Mouse (Mus musculus): ENCODE measurements around the gene 4930402H24Rik.

Gene 4930402H24Rik

GRCm38 (mm10) chr2:130905751-130906583 is at the start of gene 4930402H24Rik, which contains the start of gene Atrn:
Gene 4930402H24Rik (minus strand): TSS chr2:130906406.
Gene Atrn (plus strand): TSS chr2:130906495.
- peak; percentile 61 to 77 for DNase-seq (ENCODE audit: low read depth in 1 of 2, low spot score in 2 of 2)

- DNase-seq (ENCODE audit: low read depth in 1 of 2, low spot score in 2 of 2), result peak; percentile 37 to 57
Observed at GRCm38 (mm10) chr2:130950548-130950947, 44.3 kb upstream of the 4930402H24Rik start.

DNA sequence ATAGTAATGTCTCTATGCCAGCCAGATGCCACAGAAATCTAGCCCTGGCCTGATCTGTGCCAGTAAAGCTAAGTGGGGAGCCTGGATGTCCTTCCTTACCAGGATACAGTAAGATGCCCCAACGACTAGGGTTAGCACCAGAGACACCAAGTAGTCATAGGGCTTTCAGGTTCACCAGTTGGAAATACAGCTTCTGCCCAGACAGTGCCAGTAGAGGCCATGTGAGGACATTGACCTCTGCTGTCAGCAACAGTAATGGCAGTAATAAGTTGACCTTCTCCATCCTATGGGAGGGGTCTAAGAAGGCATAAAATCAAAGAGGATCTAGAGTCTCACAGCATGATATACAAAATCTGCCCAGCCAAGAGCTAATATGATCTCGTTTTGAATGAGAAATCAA is 43.6 kb upstream of the 4930402H24Rik start:
- DNase-seq (ENCODE audit: low read depth in 1 of 2, low spot score in 2 of 2), result no peak

GRCm38 (mm10) chr2:130932865-130933264 is 26.7 kb upstream of the 4930402H24Rik start:
- peak in 1 of 2 experiments; percentile 24 for DNase-seq (ENCODE audit: low read depth in 1 of 2, low spot score in 2 of 2)

DNA sequence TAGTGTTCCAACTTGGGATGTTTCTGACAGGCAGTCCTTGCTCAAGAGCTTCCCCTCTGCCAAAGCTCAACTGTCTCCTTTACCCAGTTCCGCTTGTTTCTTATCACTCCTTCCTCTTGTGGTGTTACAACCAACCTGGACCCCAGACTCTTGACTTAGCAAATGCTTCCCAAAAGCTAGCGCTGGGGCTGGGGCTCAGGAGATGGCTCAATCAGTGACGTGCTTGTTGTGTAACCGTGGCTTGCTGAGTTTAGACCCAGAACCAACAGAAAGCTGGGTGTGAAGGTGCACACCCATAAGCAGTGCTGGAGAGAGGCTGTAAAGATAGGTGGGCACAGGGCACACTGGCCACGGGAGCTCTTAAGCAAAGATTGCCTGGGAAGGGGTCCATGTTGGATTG is 23.8 kb upstream of the 4930402H24Rik start:
- DNase-seq (ENCODE audit: low read depth in 1 of 2, low spot score in 2 of 2), result peak; percentile 8 to 48

- no peak for DNase-seq (ENCODE audit: low read depth in 1 of 2, low spot score in 2 of 2)
Observed at GRCm38 (mm10) chr2:130928530-130928929, 22.3 kb upstream of the 4930402H24Rik start.

GRCm38 (mm10) chr2:130928031-130928430 is 21.8 kb upstream of the 4930402H24Rik start:
- DNase-seq (ENCODE audit: low read depth in 1 of 2, low spot score in 2 of 2), result no peak

- no peak for DNase-seq (ENCODE audit: low read depth in 1 of 2, low spot score in 2 of 2)
Observed at GRCm38 (mm10) chr2:130924950-130925349, 18.7 kb upstream of the 4930402H24Rik start.

GRCm38 (mm10) chr2:130919062-130919593 is 12.9 kb upstream of the 4930402H24Rik start:
- DNase-seq (ENCODE audit: low read depth in 1 of 2, low spot score in 2 of 2), result no peak

DNA sequence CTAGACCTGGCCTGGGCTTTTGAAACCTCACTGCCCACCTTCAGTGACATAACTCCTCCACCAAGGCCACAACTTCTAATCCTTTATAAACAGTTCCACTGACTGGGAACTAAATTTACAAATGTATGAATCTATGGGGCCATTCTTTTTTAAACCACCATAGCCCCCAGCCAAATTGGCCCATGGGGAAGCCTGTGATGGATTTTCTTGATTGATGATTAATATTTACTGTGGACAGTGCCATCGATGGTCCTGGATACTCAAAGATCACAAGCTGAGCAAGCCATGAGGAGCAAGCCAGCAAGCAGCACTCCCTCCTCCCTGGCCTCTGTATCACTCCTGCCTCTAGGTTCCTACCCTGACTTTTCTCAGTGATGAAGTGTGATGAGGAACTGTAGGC is 11.5 kb upstream of the 4930402H24Rik start:
- DNase-seq (ENCODE audit: low read depth in 1 of 2, low spot score in 2 of 2), result no peak

DNA sequence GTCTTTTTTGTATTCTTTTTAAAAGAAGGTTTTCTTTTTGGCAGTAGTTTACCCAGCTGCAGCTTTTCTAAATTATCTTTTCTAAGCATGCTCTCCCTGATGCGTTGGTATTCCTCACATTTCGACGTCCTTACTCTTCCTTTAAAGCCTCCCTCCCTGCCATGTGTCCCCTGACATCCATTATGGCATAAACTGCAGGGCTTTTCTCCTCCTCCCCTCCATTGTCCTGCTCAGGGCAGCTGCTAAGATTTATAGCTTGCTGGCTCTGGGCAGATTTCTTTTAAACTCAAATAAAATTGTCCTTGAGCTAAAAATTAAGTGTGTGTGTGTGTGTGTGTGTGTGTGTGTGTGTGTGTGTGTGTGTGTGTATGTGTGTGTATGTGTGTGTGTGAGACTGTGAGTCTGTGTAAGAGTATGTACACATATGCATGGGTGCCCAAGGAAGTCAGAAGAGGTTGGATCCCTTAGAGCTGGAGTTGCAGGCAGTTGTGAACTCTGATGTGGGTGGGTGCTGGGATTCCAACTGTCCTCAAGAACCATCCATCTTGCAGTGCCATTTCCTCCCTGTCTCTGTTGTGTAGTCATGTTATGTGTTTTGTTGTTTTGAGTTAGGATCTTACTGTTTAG is 10.4 kb upstream of the 4930402H24Rik start:
- no peak for DNase-seq (ENCODE audit: low read depth in 1 of 2, low spot score in 2 of 2)

DNA sequence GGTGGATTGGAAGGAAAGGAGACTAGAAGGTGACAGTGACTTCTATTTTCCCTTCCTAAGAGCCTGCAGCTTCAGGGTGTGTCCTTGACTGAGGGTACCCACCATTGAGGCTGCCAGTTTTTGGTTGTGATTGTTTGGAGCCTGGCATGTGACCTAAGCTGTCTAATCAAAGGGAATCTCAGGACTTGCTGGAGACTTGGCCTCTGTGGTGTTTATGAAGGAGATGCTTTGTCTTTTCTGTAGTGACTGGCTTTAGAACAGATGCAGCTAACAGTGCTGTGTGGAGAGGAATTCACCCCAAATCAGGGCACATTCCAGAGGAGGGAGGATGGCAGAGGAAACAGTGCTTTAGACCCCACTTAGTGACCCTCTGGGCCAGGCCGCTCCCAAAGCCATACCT is 8.7 kb upstream of the 4930402H24Rik start:
- DNase-seq (ENCODE audit: low read depth in 1 of 2, low spot score in 2 of 2), result no peak

DNA sequence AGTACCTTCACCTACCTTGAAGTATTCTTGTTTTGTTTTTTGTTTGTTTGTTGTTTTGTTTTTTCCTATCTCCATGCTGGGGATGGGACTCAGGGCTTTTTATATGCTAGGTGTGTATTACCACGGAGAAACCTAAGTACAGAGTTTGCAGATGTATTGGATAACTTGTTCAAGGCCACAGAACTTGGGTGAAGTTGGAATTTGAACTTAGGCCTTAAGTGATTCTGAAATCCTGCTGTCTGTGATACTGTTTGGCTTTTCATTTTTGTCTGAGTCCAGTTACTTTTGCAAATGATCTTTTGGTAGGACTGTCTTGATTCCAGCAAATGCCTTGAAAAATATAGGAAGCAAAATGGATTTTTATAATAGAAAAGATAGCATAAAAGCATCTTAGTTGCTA is 5.5 kb upstream of the 4930402H24Rik start:
- no peak for DNase-seq (ENCODE audit: low read depth in 1 of 2, low spot score in 2 of 2)

DNA sequence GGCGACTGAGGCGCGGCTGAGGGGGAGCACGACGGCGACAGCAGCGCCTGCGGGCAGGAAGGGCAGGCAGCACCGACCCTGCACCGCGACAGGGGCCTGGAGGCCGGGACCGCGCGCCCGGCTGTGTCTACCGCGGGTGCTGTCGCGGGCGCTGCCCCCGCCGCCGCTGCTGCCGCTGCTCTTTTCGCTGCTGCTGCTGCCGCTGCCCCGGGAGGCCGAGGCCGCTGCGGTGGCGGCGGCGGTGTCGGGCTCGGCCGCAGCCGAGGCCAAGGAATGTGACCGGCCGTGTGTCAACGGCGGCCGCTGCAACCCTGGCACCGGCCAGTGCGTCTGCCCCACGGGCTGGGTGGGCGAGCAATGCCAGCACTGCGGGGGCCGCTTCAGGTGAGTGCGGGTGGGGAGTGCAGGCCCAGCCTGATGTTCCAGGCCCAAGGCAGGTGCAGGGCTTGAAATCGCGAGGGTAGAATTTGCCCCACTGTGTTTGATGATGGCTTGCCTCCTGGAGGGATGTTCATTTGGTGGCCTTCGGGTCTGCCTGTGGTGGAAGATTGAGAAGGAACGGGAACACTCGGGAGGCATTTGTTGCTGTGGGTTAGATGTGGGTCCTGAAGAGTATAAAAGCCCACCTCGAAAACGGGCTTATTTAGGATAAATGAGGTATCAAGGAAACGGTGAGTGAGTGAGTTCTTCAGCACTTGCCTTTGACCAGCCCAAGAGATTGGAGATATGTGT is 544 bp upstream of the 4930402H24Rik start:
- no peak for DNase-seq (ENCODE audit: low read depth in 1 of 2, low spot score in 2 of 2)

- no peak for DNase-seq (ENCODE audit: low read depth in 1 of 2, low spot score in 2 of 2)
Observed at GRCm38 (mm10) chr2:130898783-130899182, 7.4 kb downstream of the 4930402H24Rik start.

DNA sequence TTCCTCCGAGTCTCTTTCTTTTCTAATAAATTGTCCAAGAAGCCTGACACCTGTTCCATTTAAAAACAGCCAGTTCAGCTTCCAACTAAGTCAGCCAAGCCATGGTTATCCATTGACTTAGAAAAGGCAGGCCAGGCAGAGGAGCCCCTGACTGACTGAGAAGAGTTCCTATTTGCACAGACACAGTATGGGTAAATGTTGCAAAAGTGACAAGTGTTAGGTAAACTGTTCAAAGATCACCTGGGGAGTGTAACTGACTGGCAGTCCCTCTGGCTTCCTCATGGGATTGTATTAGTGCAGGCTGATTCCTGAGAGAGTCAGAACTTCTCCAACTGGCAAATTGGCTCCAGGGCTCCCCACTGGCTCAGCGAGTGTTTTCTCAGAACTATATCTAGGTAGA is 8.3 kb downstream of the 4930402H24Rik start:
- DNase-seq (ENCODE audit: low read depth in 1 of 2, low spot score in 2 of 2), result no peak

- no peak for DNase-seq (ENCODE audit: low read depth in 1 of 2, low spot score in 2 of 2)
Observed at GRCm38 (mm10) chr2:130896944-130897343, 9.3 kb downstream of the 4930402H24Rik start.

DNA sequence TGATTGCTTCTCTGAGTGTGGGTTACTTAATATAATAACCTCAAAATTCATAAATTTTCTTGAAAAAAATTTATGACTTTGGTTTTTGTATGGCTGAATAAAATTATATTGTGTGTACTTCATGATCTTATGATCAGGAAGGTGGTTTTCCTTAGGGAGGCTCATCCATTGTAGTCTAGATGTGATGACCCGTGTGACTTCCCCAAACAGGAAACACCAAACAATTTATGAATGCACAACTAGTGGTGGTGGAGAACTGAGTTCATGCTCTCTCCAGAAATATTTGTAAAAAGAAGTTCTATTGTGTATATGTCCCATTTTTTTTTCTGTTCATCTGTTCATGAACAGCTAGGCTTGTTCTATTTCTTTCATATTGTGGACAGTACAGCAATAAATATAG is 18.8 kb downstream of the 4930402H24Rik start:
- no peak for DNase-seq (ENCODE audit: low read depth in 1 of 2, low spot score in 2 of 2)

DNA sequence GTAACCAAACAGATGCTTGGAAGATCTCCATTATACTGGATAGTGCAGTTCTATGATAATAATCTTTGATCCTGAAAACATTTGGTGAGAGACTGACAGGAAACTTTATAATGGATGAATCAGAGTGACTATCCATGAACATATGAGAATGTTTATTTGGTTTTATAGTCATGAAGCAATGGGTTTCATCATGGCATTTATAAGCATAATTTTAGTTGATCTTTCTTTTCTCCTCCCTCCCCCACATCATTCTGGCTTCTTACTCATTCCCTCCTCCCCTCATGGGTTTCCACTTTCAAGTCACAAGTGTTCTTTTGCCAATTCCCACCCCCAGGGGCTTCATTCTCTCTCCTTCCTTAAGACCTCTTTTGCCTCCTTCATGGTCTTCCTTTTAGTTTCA is 19.2 kb downstream of the 4930402H24Rik start:
- DNase-seq (ENCODE audit: low read depth in 1 of 2, low spot score in 2 of 2), result no peak

DNA sequence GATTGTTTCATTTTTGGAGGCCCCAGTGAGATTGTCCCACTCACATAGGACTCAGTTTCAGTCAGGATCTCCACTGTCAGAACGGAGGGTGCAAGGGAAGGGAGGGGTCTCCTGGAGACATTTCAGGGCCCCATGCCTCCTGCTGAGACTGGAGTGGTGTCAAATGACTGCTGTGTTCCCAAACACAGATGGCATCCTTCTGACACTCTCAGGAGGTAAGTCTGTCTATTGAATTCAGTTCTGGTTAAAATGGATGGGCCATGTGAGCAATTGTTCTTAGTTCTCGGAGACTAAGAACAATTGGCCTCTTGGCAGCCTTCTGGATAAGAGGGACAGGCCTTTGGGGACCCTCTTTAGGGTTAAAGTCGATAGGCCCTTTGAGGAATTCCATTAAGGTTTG is 28.8 kb downstream of the 4930402H24Rik start:
- DNase-seq (ENCODE audit: low read depth in 1 of 2, low spot score in 2 of 2), result no peak

- no peak for DNase-seq (ENCODE audit: low read depth in 1 of 2, low spot score in 2 of 2)
Observed at GRCm38 (mm10) chr2:130870916-130871315, 35.3 kb downstream of the 4930402H24Rik start.
